Mouse (Mus musculus) spleen, adult 18-20 months (tissue): ENCODE data around the gene Ccdc17.

ENCODE experiments used
- DNase-seq, 2 experiments: peaks; one replicate each; pipeline ENCODE4 v3.0.0; 2022; ENCODE audit warnings: mixed read lengths in 2 of 2

The Ccdc17 gene

DNA sequence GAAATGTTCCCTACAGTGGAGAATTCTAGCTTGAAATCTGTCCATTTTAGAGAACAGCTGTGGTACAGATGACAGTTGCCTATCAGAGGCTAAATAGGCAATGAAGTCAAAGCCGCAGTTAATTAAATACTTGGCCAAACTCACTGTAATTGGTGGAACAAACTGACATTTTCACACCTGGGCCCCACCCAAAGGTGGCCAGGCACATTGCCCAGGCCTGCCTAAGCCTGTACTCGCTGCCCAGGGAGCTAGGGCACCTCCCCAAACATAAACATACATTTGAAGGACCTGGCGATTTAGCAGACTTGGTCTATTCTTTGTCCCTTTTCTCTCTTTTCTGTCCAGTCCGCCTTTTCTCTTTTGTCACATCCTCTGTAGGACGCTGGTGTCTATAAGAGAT, at the start of gene Ccdc17:
TSS of gene Ccdc17 (plus strand) at position 276 of the 400 bp plus-strand sequence.
- DNase-seq: no peak

DNA sequence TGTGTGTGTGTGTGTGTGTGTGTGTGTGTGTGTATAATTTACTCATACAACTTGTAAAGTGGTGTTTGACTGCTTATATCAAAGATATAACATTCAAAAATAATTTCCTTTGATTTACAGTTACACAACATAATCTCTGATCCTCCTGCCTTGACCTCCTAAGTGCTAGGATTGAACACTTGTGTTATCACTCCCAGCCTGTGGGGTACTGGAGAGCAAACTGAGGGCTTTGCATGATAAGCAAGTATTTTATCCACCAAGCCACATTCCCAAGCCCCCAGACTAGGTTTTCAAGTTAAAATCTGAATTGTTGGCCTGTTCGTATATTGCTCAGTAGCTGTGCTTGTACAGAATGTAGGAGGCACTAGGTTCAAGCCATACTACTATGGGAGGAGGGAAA, 46.0 kb upstream of the Ccdc17 start:
- DNase-seq: no peak

- DNase-seq: no peak
Observed at GRCm38 (mm10) chr4:116553035-116553434, 43.4 kb upstream of the Ccdc17 start.

- peak; percentile 30 to 66 for DNase-seq
Observed at GRCm38 (mm10) chr4:116555413-116556300, 40.8 kb upstream of the Ccdc17 start, which contains the start of gene Tmem69. Gene Tmem69, minus strand, starts transcription at chr4:116555936.

- DNase-seq: peak; percentile 88 to 91
Observed at GRCm38 (mm10) chr4:116556561-116557305, 39.7 kb upstream of the Ccdc17 start.

DNA sequence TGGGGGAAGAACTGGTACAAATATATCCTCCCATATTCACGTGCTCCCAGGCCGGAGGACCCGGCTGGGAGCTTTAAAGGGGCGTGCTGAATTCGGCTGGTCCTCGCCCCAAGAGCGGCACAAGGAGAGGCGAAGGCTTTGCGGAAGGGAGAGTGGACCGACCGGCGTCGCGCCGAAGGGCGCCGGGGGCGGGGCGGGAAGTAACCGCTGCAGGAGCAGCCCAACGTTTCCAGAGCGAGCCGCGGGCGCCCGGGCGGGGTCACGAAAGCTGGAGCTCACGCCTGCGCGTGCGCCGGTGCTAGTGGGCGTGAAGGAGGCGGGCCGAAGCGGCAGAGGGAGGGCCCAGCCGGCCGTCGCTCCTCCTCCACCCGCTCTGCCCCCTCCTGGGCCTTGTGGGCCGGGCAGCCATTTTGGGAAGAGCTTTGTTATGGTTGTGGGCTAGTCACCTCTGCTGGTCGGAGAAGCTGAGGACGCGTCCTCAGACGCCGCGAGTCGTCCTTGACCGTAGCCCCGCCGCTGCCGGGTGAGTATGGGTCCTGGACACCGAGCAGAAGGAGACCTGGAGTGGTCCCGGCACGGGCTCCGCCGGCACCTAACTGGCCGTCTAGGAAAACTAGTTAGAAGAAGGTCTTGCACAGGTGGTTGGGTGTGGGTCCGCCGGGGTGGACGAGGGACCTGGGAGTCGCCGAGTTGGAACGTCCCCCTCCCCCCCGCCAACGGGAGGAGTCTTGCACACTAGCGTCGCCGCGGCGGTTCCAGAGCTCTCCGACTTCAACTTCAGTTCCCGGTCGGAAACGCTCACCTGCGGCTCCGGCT, 38.9 kb upstream of the Ccdc17 start, which contains the start of gene Gpbp1l1:
TSS of gene Gpbp1l1 (plus strand) at position 353 of the 816 bp plus-strand sequence.
- peak; percentile 98 for DNase-seq

DNA sequence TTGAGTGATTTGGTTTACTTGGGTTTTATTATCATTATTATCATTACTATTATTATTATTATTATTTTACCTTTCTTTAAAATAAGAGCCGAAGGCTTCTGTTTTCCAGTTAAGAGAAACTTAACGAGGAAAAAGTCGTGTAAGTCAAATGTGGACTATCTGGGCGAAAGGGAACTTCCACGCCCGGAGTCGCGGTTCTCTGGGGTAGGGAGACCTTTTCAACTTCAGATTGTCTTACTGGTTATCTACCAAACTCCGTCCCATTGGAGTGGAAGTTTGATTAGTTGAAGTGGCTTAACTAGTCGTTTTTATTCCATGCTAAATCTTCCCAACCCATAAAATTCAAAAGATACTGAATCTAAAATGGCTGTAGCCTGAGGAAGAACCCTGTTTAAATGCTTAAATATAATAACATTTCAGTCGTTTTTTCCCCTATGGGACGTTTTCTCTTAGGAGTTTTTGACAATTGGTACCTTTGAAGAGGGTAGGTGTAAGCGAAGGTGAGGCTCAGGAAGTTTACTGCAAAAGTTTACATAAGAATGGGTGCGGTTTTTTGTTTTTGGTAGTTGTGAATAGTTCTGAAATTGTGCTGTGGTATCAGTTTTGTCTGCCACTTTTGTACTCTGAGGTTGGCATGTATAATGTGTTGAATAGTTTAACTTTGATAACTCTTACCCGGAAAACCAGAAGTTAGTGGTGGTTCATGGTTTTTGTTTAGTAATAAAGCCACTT, 38.1 kb upstream of the Ccdc17 start:
- DNase-seq: peak in 1 of 2 experiments; percentile 14

DNA sequence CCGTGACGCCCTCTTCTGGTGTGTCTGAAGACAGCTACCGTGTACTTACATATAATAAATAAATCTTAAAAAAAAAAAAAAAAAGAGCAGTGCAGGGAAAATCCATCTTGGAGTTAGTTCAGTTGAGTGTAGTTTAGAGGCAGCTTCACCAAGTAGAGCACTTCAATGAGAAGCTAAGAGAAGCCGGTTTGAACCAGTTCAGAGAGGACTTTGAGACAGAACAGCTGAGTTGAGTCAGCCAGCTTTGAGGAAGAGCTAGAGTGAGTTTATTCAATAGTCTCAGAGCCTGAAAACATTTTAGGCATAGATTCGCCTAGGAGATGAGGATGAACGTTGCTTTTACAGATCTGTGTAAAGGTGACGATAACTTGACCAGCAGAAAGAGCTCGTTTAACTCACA, 661 bp upstream of the Ccdc17 start:
- DNase-seq: no peak

GRCm38 (mm10) chr4:116596978-116597881, 776 bp downstream of the Ccdc17 start:
- DNase-seq: peak; percentile 75 to 80

GRCm38 (mm10) chr4:116612621-116613020, 16.2 kb downstream of the Ccdc17 start:
- DNase-seq: no peak

GRCm38 (mm10) chr4:116615237-116615636, 18.8 kb downstream of the Ccdc17 start:
- no peak for DNase-seq

DNA sequence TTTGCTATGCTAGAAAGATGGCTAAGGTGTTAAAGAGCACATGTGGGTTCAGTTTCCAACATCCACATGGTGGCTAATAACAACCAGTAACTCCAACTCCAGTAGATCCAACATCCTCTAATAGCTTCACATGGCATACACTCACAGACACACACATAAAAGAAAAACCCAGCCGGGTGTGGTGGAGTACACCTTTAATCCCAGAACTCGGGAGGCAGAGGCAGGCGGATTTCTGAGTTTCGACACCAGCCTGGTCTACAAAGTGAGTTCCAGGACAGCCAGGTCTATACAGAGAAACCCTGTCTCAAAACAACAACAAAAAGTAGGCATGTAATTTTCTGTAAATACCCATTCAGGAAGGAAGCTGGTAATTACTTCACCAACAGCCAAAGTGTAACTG, 28.4 kb downstream of the Ccdc17 start:
- no peak for DNase-seq

DNA sequence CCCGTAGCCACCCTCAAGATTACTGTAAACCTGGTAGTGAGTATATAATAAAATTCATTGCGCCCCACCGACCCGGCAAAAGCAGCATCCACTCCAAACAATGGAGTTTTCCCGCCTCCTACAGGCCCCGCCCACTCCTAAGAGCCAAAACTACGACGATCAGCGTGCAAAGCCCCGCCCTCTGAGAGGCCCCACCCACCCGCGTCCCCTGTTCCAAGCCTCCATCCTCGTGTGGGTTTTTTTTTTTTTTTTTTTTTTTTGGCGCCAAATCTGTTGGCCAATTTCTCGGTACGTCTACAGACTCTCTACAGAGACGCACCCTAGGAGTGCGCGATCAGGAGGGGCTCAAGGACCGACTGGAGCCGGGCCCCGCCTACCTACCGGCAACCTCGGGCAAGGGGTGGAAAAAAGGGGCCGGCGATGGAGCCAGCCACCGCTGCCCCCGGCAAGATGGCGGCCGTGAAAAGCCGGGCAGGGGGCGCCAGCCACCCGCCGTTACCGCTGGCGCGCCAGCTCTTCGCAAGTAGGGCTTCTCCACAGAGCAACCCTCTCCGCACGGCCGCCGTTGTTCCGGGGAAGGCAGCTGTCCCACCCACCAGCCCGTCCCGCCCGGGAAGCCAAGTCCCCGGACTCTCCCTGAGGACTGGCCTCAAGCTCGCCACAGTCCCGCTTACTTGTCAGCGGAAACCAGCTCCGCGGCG, 30.4 kb downstream of the Ccdc17 start:
- peak; percentile 61 to 76 for DNase-seq

DNA sequence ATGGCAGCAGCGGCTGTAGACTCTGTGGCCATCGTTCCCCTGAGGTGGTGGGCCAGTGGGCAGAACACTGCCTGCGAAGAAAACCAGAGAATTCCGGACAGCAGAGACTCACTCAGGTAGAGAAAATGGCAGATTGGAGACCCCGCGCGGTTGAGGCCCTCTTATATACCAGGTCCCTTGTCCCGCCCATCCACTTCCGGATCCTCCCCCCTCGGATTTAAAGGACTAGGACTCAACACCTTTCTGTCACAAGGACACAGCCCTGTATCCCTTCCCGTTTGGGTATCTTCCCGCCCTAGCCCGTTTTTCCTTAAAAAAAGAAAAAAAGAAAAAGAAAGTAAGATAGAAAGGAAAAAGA, 30.9 kb downstream of the Ccdc17 start:
- peak; percentile 81 to 93 for DNase-seq

GRCm38 (mm10) chr4:116627722-116628662, 31.5 kb downstream of the Ccdc17 start, which contains the start of gene Nasp:
Gene Nasp, minus strand, starts transcription at chr4:116627941.
- DNase-seq: peak; percentile 64 to 69

DNA sequence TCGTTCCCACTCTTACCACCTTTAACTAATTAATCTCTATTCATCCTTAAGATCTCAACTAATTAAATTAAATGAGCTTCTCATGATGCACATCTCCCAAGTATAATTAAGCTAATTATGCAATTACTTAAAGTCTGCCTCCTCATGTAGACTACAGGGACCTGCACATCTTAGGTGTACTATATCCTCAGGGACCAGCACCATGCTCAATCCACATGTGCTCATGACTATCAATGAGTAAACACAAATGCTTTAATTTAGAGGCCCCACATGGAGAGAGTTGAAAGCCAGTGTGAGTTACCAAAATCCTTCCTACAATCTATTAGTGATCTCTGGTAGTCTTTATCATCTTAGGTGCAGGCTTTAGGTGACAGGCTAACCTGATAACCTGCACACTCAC, 38.7 kb downstream of the Ccdc17 start:
- DNase-seq: no peak

DNA sequence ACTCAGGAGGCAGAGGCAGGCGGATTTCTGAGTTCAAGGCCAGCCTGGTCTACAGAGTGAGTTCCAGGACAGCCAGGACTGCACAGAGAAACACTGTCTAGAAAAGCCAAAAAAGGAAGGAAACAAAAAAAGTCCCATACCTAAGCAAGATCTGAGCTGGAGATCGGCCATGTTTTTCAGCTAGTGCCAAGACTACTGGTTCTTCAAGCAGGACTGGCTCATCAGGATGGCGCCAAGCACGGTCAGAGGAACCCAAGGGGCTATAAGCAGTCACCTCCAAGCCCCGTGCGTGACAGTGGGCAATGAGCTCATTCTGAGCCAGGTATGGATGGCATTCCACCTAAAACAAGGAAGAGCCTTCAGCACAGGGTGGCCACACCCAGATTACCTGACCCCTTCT, 42.4 kb downstream of the Ccdc17 start:
- DNase-seq: no peak

- DNase-seq: no peak
Observed at GRCm38 (mm10) chr4:116642071-116642470, 45.6 kb downstream of the Ccdc17 start.

DNA sequence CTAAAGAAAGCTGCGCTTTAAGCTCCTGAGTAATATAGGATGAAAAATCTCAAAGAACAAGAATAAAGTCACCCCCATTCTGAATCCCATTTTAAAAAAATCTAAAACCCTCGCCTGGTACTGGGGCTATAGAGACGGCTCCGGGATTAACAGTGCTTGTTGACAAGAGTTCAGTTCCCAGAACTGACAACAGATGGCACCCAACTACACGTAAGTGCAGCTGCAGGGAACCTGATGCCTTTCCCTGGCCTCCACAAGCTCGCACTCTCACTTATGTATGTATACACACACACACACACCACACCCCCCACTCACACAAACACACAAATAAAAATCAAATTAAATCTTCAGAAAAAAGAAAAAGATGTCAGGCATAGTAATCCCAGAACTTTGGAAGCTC, 47.9 kb downstream of the Ccdc17 start:
- DNase-seq: peak in 1 of 2 experiments; percentile 23
